Mouse (Mus musculus): ENCODE measurements at regions not wholly inside any gene's neighbourhood (a gene's known extent, or its start where the extent isn't known, plus 50 kb on each side); places are given as distances from the start of the nearest gene placed in this dataset.

GRCm38 (mm10) chr7:118295855-118296254, 52.4 kb upstream of the Smg1 start:
- peaks cover 13% of the 10 kb centered on the region for H3K9me3 ChIP-seq
- WGBS, result 81% methylated on average over 6 of the region's 6 CpGs

GRCm38 (mm10) chr7:118295275-118295674, 51.8 kb upstream of the Smg1 start:
- DNase-seq (ENCODE audit: low spot score), result no peak
- WGBS, result 75% methylated on average over 11 of the region's 11 CpGs
- Histone ChIP-seq H3K27me3 (ENCODE audit: insufficient read depth, poor library complexity, severe bottlenecking) (no peaks in the 10 kb centered on the region), H3K4me3 (no peak overlapping the region), H3K27ac (no peak overlapping the region), H3K36me3 (no peaks in the 10 kb centered on the region), H3K9me3 (peaks cover 13% of the 10 kb centered on the region), H3K4me1 (replicated peaks) (peaks cover 8% of the 10 kb centered on the region)

More at GRCm38 (mm10) chr7:118295855-118296254, 52.4 kb upstream of the Smg1 start:
- Histone ChIP-seq H3K27me3 (ENCODE audit: insufficient read depth, poor library complexity, severe bottlenecking) (no peaks in the 10 kb centered on the region), H3K36me3 (no peaks in the 10 kb centered on the region), H3K4me3 (no peak overlapping the region), H3K27ac (no peak overlapping the region), H3K4me1 (replicated peaks) (peaks cover 8% of the 10 kb centered on the region)
- no peak for DNase-seq (ENCODE audit: low spot score)

GRCm38 (mm10) chr7:118294637-118295036, 51.2 kb upstream of the Smg1 start:
- no peaks in the 10 kb centered on the region for H3K27me3 ChIP-seq (ENCODE audit: insufficient read depth, poor library complexity, severe bottlenecking)
- no peak overlapping the region for H3K27ac ChIP-seq
- no peak for DNase-seq (ENCODE audit: low spot score)
- peaks cover 8% of the 10 kb centered on the region for H3K4me1 ChIP-seq (replicated peaks)
- peaks cover 13% of the 10 kb centered on the region for H3K9me3 ChIP-seq
- H3K36me3 ChIP-seq, result no peaks in the 10 kb centered on the region
- WGBS, result 94% methylated on average over 12 of the region's 12 CpGs
- no peak overlapping the region for H3K4me3 ChIP-seq

Measured in hindbrain, embryonic 10.5 days (tissue).